Mouse (Mus musculus): ENCODE measurements around the gene Nmrk2. TPM values are rescaled to one million over a fixed set of nuclear protein-coding genes. Genes with fewer than 3 reads are reported as not detected.
"Not testable (repeated sequence)": the region's sequence is repeated elsewhere in the genome, so short reads cannot be mapped to it uniquely, and the experiment has no call there.

Gene Nmrk2
- polyA plus RNA-seq, 2 experiments = not detected

- Histone ChIP-seq H3K4me1 (replicated peaks; ENCODE audit: control insufficient read depth in 2 of 2, insufficient read depth in 2 of 2, low read length in 1 of 2) (peaks cover 2 to 3% of the 10 kb centered on the region in 2 experiments; a peak in 2 of 4 replicates), H3K27me3 (ENCODE audit: control insufficient read depth, insufficient read depth, low read length) (peaks cover 36% of the 10 kb centered on the region), H3K9me3 (ENCODE audit: control insufficient read depth, low read length) (no peaks in the 10 kb centered on the region), H3K4me2 (ENCODE audit: low read depth) (no peak overlapping the region), H3K27ac (no peak overlapping the region), H3K4me3 (ENCODE audit: insufficient read depth in 1 of 2, low read depth in 2 of 2, low read length in 2 of 2) (no peak overlapping the region), H3K36me3 (replicated peaks; ENCODE audit: control insufficient read depth, insufficient read depth, low read depth) (no peaks in the 10 kb centered on the region), H3K9ac (replicated peaks) (no peak overlapping the region)
- no peak for TF ChIP-seq EP300 (IDR thresholded peaks at IDR 0.05; ENCODE audit: low read depth)
- TF ChIP-seq CTCF (IDR thresholded peaks at IDR 0.05; ENCODE audit: low read depth) = no peak
- no peak for ATAC-seq (ENCODE audit: insufficient read depth)
- WGBS (ENCODE audit: insufficient replicate concordance) = 12% methylated on average over 20 of the region's 20 CpGs
- DNase-seq (ENCODE audit: low read depth in 3 of 3, low spot score in 3 of 3) = no peak
Measured at GRCm38 (mm10) chr10:81229735-81230437, 28.0 kb upstream of the Nmrk2 start.

- not testable (repeated sequence) for DNase-seq (ENCODE audit: low read depth in 3 of 3, low spot score in 3 of 3); H3K9me3 ChIP-seq (ENCODE audit: control insufficient read depth, low read length); H3K4me2 ChIP-seq (ENCODE audit: low read depth); ATAC-seq (ENCODE audit: insufficient read depth); H3K4me3 ChIP-seq (ENCODE audit: insufficient read depth in 1 of 2, low read depth in 2 of 2, low read length in 2 of 2); H3K27me3 ChIP-seq (ENCODE audit: control insufficient read depth, insufficient read depth, low read length); H3K36me3 ChIP-seq (replicated peaks; ENCODE audit: control insufficient read depth, insufficient read depth, low read depth); H3K4me1 ChIP-seq (replicated peaks; ENCODE audit: control insufficient read depth in 2 of 2, insufficient read depth in 2 of 2, low read length in 1 of 2); H3K9ac ChIP-seq (replicated peaks); H3K27ac ChIP-seq
- 33% methylated on average over 2 of the region's 2 CpGs for WGBS (ENCODE audit: insufficient replicate concordance)
Measured at GRCm38 (mm10) chr10:81223731-81224130, 21.9 kb upstream of the Nmrk2 start.

- DNase-seq (ENCODE audit: low read depth in 3 of 3, low spot score in 3 of 3) (no peak), ATAC-seq (ENCODE audit: insufficient read depth) (no peak)
- H3K4me2 ChIP-seq (ENCODE audit: low read depth) = no peak overlapping the region
- H3K4me1 ChIP-seq (replicated peaks; ENCODE audit: control insufficient read depth in 2 of 2, insufficient read depth in 2 of 2, low read length in 1 of 2) = no peaks in the 10 kb centered on the region; a peak in 1 of 4 replicates
- no peak overlapping the region for H3K4me3 ChIP-seq (ENCODE audit: insufficient read depth in 1 of 2, low read depth in 2 of 2, low read length in 2 of 2)
- no peaks in the 10 kb centered on the region for H3K27me3 ChIP-seq (ENCODE audit: control insufficient read depth, insufficient read depth, low read length)
- WGBS (ENCODE audit: insufficient replicate concordance) = 57% methylated on average over 5 of the region's 5 CpGs
- H3K9me3 ChIP-seq (ENCODE audit: control insufficient read depth, low read length) = no peaks in the 10 kb centered on the region
- no peak overlapping the region for H3K27ac ChIP-seq
- TF ChIP-seq CTCF (IDR thresholded peaks at IDR 0.05; ENCODE audit: low read depth) (no peak), EP300 (IDR thresholded peaks at IDR 0.05; ENCODE audit: low read depth) (no peak)
- H3K36me3 ChIP-seq (replicated peaks; ENCODE audit: control insufficient read depth, insufficient read depth, low read depth) = no peaks in the 10 kb centered on the region
- H3K9ac ChIP-seq (replicated peaks) = no peak overlapping the region
Measured at GRCm38 (mm10) chr10:81221402-81222015, 19.7 kb upstream of the Nmrk2 start.

GRCm38 (mm10) chr10:81217964-81218363, 16.1 kb upstream of the Nmrk2 start:
- no peak overlapping the region for H3K27ac ChIP-seq
- no peaks in the 10 kb centered on the region for H3K9me3 ChIP-seq (ENCODE audit: control insufficient read depth, low read length)
- TF ChIP-seq CTCF (IDR thresholded peaks at IDR 0.05; ENCODE audit: low read depth) = peak; percentile 95
- TF ChIP-seq EP300 (IDR thresholded peaks at IDR 0.05; ENCODE audit: low read depth) = no peak
- peak; percentile 36 to 55 (median 37) for DNase-seq (ENCODE audit: low read depth in 3 of 3, low spot score in 3 of 3)
- H3K9ac ChIP-seq (replicated peaks) = no peak overlapping the region
- no peak for ATAC-seq (ENCODE audit: insufficient read depth)
- 16% methylated on average over 7 of the region's 7 CpGs for WGBS (ENCODE audit: insufficient replicate concordance)
- no peak overlapping the region for H3K4me2 ChIP-seq (ENCODE audit: low read depth)
- no peaks in the 10 kb centered on the region; a peak in 1 of 4 replicates for H3K4me1 ChIP-seq (replicated peaks; ENCODE audit: control insufficient read depth in 2 of 2, insufficient read depth in 2 of 2, low read length in 1 of 2)
- no peaks in the 10 kb centered on the region for H3K36me3 ChIP-seq (replicated peaks; ENCODE audit: control insufficient read depth, insufficient read depth, low read depth)
- H3K4me3 ChIP-seq (ENCODE audit: insufficient read depth in 1 of 2, low read depth in 2 of 2, low read length in 2 of 2) = no peak overlapping the region
- no peaks in the 10 kb centered on the region for H3K27me3 ChIP-seq (ENCODE audit: control insufficient read depth, insufficient read depth, low read length)

GRCm38 (mm10) chr10:81217267-81217666, 15.4 kb upstream of the Nmrk2 start:
- not testable (repeated sequence) for ATAC-seq (ENCODE audit: insufficient read depth); H3K4me3 ChIP-seq (ENCODE audit: insufficient read depth in 1 of 2, low read depth in 2 of 2, low read length in 2 of 2); H3K36me3 ChIP-seq (replicated peaks; ENCODE audit: control insufficient read depth, insufficient read depth, low read depth); H3K4me2 ChIP-seq (ENCODE audit: low read depth); H3K27me3 ChIP-seq (ENCODE audit: control insufficient read depth, insufficient read depth, low read length); H3K4me1 ChIP-seq (replicated peaks; ENCODE audit: control insufficient read depth in 2 of 2, insufficient read depth in 2 of 2, low read length in 1 of 2); DNase-seq (ENCODE audit: low read depth in 3 of 3, low spot score in 3 of 3); H3K9me3 ChIP-seq (ENCODE audit: control insufficient read depth, low read length); H3K9ac ChIP-seq (replicated peaks); H3K27ac ChIP-seq
- 4% methylated on average over 1 of the region's 1 CpGs for whole genome bisulfite sequencing (ENCODE audit: insufficient replicate concordance)
- TF ChIP-seq CTCF (IDR thresholded peaks at IDR 0.05; ENCODE audit: low read depth) = peak; percentile 71
